Mouse (Mus musculus) ES-Bruce4 (cell line): Measurements from ENCODE around the gene 5830411N06Rik.

Experiments used
- CTCF ChIP-seq: IDR thresholded peaks from one replicate; pipeline ENCODE4 v1.8.1; 2011; ENCODE audit warnings: low read depth, low read length
- EP300 ChIP-seq: IDR thresholded peaks from 2 replicates; pipeline ENCODE4 v1.6.1; 2011; ENCODE audit warnings: low read depth, low read length; ENCODE audit not compliant: insufficient read depth
- POLR2A ChIP-seq: IDR thresholded peaks from one replicate; pipeline ENCODE4 v1.8.1; 2011; ENCODE audit warnings: low read length; ENCODE audit not compliant: insufficient read depth

DNA sequence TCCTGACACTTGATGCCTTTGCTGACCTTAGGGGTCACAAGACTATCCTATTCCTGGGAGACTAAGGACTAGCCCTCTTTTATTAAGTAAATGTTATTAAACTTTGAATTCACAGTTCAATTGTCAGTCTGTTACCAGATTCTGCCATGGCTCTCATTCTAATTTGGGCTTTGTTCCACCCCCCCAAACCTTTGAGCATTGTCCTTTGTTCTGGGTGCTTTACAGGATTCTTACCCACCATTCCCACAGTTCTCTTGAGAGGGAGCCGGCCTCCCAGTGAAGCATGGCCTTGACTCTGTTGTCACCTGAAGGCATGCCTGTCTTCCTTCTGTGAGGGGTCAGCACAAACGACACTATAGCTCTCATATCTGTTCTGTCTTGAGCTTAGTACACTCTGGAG lies 16.1 kb upstream of the 5830411N06Rik start:
- TF ChIP-seq POLR2A, result no peak
- TF ChIP-seq CTCF, result no peak
- TF ChIP-seq EP300, result no peak
